Mouse (Mus musculus): ENCODE data around the gene Cdkn2aip.

DNA sequence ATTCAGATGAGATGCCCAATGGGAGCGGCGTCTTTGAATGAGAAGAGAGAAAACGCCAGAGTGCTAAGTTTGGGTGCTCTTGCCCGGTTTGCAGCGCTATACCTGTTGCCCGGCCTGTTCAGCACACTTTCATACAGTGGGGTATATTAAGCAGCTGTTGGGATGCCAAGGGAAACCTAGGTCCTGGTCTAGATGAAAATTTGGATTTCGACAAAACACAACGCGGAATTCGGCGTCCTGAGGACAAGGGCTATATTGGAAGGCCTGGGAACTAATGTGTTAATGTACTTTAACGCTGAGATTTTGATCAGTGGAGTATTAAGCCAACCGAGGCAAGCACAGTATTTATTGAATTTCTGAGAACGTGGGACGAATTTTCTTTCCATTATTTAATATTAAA lies 37.5 kb downstream of the Cdkn2aip start:
- TF ChIP-seq CTCF (IDR thresholded peaks at IDR 0.05) (no peak), EP300 (IDR thresholded peaks at IDR 0.05) (no peak)

Measured in lung, postnatal 0 days (tissue).